Mouse (Mus musculus): ENCODE data around the gene 1700129C05Rik. TPM values are rescaled to one million over a fixed set of nuclear protein-coding genes. Genes with fewer than 3 reads are reported as not detected.

The 1700129C05Rik gene
- polyA plus RNA-seq, 1 experiment, result 718 TPM

DNA sequence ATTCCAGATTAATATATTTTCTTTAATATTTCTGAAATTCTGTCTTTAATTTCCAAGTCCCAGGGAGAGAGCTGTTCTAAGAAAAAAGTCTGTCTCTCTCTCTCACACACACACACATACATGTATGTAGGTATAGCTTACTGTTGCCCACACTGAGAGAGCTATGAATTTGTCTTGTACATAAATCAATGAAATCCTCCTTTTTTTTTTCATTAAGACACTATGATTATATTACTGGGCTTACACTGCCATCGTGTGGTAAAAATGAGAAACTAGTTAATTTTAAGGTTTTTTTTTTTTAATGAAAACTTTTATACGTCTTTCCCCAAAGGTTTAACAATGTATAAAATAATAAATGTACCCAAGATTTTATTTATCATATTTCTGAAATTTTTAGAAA is 28.4 kb downstream of the 1700129C05Rik start:
- Histone ChIP-seq H3K27ac (ENCODE audit: control insufficient read depth, insufficient read depth, low read depth, low read length) (no peak overlapping the region), H3K4me3 (ENCODE audit: control insufficient read depth, low read depth, low read length) (no peak overlapping the region), H3K4me1 (ENCODE audit: control insufficient read depth, insufficient read depth, low read length) (no peaks in the 10 kb centered on the region), H3K27me3 (ENCODE audit: control insufficient read depth, insufficient read depth, low read length) (no peaks in the 10 kb centered on the region), H3K36me3 (ENCODE audit: control insufficient read depth, insufficient read depth, low read length) (no peaks in the 10 kb centered on the region)
- TF ChIP-seq POLR2A (IDR thresholded peaks at IDR 0.05; ENCODE audit: control insufficient read depth, low read depth, low read length), result no peak
- TF ChIP-seq CTCF (IDR thresholded peaks at IDR 0.05; ENCODE audit: control insufficient read depth, insufficient read depth, insufficient replicate concordance, low read depth, low read length), result no peak

DNA sequence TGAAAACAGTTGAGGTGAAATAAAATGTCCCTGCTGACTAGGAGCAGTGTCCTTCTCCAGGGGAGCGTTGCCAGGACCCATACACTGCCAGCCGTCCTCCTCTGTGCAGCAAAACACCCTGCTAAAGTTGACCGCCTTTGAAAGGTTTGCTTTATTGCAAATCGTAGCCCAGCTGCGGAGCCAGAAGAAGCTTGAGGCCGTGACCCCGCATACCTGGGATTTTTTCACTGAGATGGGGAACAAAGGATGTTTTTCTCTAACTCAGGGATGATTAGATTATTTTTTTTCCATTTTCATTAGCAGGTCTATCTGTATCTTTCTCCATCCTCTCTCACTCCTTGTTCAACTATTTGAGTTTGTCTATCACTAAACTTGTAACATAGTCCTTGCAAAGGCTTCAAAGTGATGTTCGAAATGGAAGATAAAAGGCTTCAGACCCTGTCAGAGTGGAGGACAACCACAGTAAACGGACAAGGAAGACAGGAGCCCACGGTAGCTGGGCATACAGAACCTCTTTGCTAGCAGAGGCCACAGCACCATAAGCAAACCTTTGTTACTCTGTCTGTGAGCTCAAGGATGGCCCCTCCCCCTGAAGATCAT is 38.6 kb downstream of the 1700129C05Rik start:
- Histone ChIP-seq H3K27me3 (ENCODE audit: control insufficient read depth, insufficient read depth, low read length) (no peaks in the 10 kb centered on the region), H3K4me3 (ENCODE audit: control insufficient read depth, low read depth, low read length) (no peak overlapping the region), H3K36me3 (ENCODE audit: control insufficient read depth, insufficient read depth, low read length) (no peaks in the 10 kb centered on the region), H3K27ac (ENCODE audit: control insufficient read depth, insufficient read depth, low read depth, low read length) (no peak overlapping the region), H3K4me1 (ENCODE audit: control insufficient read depth, insufficient read depth, low read length) (no peaks in the 10 kb centered on the region)
- no peak for TF ChIP-seq CTCF (IDR thresholded peaks at IDR 0.05; ENCODE audit: control insufficient read depth, insufficient read depth, insufficient replicate concordance, low read depth, low read length)
- no peak for TF ChIP-seq POLR2A (IDR thresholded peaks at IDR 0.05; ENCODE audit: control insufficient read depth, low read depth, low read length)

DNA sequence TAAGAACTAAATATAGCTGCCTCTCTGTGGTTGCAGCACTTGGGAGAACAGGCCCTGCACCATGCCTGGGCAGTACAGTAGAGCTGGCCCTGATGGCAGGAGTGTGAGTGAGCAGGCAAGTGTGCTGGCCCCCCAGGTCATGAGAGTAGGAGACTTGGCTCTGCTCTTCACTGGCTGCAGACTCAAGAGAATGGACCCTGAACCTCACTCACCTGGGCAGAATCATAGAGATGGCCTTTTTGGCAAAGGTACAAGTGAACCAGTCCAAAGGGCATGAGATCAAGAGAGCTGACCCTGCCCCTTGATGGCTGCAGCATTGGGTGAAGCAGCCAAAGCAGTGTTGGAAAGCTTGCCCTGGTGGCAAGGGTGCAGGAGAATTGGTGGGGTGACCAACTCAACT is 49.1 kb downstream of the 1700129C05Rik start:
- H3K4me1 ChIP-seq (ENCODE audit: control insufficient read depth, insufficient read depth, low read length), result no peaks in the 10 kb centered on the region
- TF ChIP-seq POLR2A (IDR thresholded peaks at IDR 0.05; ENCODE audit: control insufficient read depth, low read depth, low read length), result no peak
- TF ChIP-seq CTCF (IDR thresholded peaks at IDR 0.05; ENCODE audit: control insufficient read depth, insufficient read depth, insufficient replicate concordance, low read depth, low read length), result no peak
- no peak overlapping the region for H3K27ac ChIP-seq (ENCODE audit: control insufficient read depth, insufficient read depth, low read depth, low read length)
- H3K36me3 ChIP-seq (ENCODE audit: control insufficient read depth, insufficient read depth, low read length), result no peaks in the 10 kb centered on the region
- no peak overlapping the region for H3K4me3 ChIP-seq (ENCODE audit: control insufficient read depth, low read depth, low read length)
- H3K27me3 ChIP-seq (ENCODE audit: control insufficient read depth, insufficient read depth, low read length), result no peaks in the 10 kb centered on the region

DNA sequence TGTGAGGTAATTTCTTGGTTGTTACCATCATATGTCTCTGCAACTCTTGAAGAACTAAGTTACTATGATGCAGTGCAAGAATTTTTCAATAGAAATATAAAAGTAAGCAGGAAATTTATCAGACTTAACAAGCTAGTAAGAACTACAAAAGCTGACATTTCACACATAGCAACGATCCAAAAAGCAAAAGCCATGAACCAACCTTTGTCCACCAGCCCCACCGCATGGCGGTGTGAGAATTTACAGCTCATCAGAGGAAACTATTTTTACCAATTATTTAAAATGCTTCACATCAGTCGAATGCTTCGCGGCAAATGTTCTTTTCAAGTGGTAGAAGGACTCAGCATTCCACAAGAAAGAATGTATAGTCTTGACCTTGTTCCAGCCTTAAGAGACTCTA is 58.3 kb downstream of the 1700129C05Rik start:
- Histone ChIP-seq H3K4me3 (ENCODE audit: control insufficient read depth, low read depth, low read length) (no peak overlapping the region), H3K36me3 (ENCODE audit: control insufficient read depth, insufficient read depth, low read length) (no peaks in the 10 kb centered on the region), H3K27ac (ENCODE audit: control insufficient read depth, insufficient read depth, low read depth, low read length) (no peak overlapping the region), H3K4me1 (ENCODE audit: control insufficient read depth, insufficient read depth, low read length) (no peaks in the 10 kb centered on the region), H3K27me3 (ENCODE audit: control insufficient read depth, insufficient read depth, low read length) (no peaks in the 10 kb centered on the region)
- TF ChIP-seq POLR2A (IDR thresholded peaks at IDR 0.05; ENCODE audit: control insufficient read depth, low read depth, low read length), result no peak
- TF ChIP-seq CTCF (IDR thresholded peaks at IDR 0.05; ENCODE audit: control insufficient read depth, insufficient read depth, insufficient replicate concordance, low read depth, low read length), result no peak

Other genes starting within 250 kb of the 1700129C05Rik start
- 613 and 779 TPM in 2 replicates for gene Gm5142, start 35.9 kb upstream of the 1700129C05Rik start, polyA plus RNA-seq (2012; rRNA removed)
- gene Rcbtb1, start 58.3 kb upstream of the 1700129C05Rik start, polyA plus RNA-seq (2012; rRNA removed), result 4.9 and 5.6 TPM in 2 replicates
- gene Gm6904, start 117.3 kb upstream of the 1700129C05Rik start, polyA plus RNA-seq (2012; rRNA removed), result not detected in 2 replicates
- gene Phf11a, start 154.6 kb upstream of the 1700129C05Rik start, polyA plus RNA-seq (2012; rRNA removed), result 0.07 and 0.14 TPM in 2 replicates
- gene Phf11b, start 198.5 kb upstream of the 1700129C05Rik start, polyA plus RNA-seq (2012; rRNA removed), result not detected in 2 replicates
- 0.84 and 0.88 TPM in 2 replicates for gene Phf11d, start 222.6 kb upstream of the 1700129C05Rik start, polyA plus RNA-seq (2012; rRNA removed)

Data from testis, adult 2 months (tissue).